Mouse (Mus musculus): Measurements from ENCODE around the gene Selplg.
A peak's percentile ranks its signal among the peaks of the same experiment; 100 is the strongest.

Selplg gene

GRCm38 (mm10) chr5:113854494-113854893, 22.1 kb upstream of the Selplg start:
- peak; percentile 82 for DNase-seq (ENCODE audit: low spot score)

DNA sequence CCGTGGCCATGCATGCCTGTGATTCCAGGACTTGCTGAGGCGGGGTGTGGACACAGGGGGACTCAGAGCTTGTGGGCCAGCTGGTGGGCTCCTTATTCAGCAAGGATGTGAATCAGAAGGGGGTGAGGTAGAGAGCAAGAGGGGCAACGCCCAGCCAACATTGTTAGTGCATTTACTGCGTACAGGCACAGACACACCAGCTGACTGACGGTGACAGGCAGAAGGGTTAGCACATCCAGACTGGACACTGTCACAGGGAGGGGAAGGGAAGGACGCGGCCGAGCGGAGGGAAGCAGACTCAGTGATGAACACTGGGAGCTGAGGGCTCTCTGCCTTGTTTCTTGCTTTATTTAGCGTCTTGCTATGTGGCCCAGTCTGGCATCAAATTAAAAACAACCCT, 21.1 kb upstream of the Selplg start:
- no peak for DNase-seq (ENCODE audit: low spot score)

GRCm38 (mm10) chr5:113852463-113852862, 20.0 kb upstream of the Selplg start:
- no peak for DNase-seq (ENCODE audit: low spot score)

- no peak for DNase-seq (ENCODE audit: low spot score)
Measured at GRCm38 (mm10) chr5:113850680-113851230, 18.3 kb upstream of the Selplg start.

- no peak for DNase-seq (ENCODE audit: low spot score)
Measured at GRCm38 (mm10) chr5:113847636-113848035, 15.2 kb upstream of the Selplg start.

DNA sequence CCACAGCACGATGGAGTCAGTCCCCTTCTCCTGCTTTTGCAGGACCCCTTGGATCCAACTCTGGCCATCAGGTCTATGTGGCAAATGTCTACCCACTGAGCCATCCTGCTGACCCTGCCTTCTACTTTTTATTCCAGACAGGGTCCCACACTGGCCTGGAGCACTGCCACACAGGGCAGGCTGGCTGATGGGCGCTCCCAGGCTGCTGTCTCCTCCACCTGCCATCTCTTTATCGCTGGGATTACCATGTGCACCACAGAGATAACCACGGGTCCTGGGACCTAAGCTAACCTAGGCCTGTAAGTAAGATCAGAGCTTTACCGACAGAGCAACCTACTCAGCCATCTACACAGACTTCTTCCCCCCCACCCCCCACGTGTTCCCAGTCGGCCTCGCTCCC, 14.2 kb upstream of the Selplg start:
- DNase-seq (ENCODE audit: low spot score): no peak

GRCm38 (mm10) chr5:113845627-113846026, 13.2 kb upstream of the Selplg start:
- DNase-seq (ENCODE audit: low spot score): no peak

- DNase-seq (ENCODE audit: low spot score): peak; percentile 47
Measured at GRCm38 (mm10) chr5:113844721-113845120, 12.3 kb upstream of the Selplg start.

- no peak for DNase-seq (ENCODE audit: low spot score)
Measured at GRCm38 (mm10) chr5:113844106-113844505, 11.7 kb upstream of the Selplg start.

DNA sequence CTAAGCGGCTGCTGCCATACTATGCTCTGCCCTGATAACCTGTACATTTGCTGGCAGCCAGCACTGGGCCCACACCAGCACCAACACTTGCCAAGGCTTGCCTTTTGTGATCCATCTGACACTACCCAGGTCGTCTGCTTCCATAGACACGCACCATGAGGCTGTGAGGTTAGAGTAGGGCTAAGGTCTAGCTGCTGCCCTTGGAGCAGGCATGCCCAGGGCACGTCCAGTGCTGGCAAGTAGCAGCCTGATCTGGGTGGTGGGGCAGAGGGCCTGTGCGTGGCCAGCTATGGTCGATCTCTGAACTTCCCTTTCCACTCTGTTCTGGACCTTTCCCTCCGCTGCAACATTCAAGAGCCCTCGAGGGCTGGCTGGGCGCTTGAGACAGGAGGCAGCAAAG, 10.5 kb upstream of the Selplg start:
- no peak for DNase-seq (ENCODE audit: low spot score)

DNA sequence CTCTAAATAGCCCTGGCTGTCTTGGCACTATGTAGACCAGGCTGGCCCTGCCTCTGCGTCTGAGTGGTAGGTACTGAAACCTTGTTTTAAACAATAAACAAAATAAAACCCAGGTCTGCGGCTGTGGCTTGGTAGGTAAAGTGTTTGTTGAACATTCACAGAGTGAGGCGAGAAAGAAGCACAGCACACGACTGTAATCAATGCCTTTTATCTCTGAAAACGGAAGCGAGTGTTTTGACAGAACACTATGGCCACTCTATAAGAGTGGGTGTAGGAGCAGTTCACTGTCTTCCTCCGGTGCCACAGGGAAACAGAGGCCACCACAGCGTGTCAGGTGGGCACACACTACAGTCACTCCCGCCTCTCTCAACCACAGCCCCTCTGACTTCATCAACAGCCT, 9.8 kb upstream of the Selplg start:
- no peak for DNase-seq (ENCODE audit: low spot score)

GRCm38 (mm10) chr5:113841243-113842225, 9.1 kb upstream of the Selplg start:
- DNase-seq (ENCODE audit: low spot score): no peak

DNA sequence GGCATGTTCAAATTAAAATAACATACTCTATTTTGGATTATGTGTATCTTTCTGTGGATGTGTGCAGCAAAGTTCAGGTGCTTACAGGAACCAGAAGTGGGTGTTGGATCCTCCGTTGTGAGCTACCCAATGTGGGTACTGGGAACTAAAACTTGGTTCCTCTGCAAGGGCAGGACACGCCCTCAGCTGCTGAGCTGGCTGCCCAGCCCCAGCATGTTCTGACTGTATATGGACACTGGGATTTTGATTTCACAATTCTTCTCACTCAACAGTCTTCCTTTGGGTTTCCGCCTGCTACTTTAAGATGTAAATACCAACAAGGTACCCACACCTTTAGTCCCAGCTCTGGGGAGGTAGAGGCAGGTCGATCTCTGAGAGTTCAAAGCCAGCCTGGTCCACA, 8.0 kb upstream of the Selplg start:
- no peak for DNase-seq (ENCODE audit: low spot score)

GRCm38 (mm10) chr5:113836961-113837360, 4.5 kb upstream of the Selplg start:
- DNase-seq (ENCODE audit: low spot score): no peak

DNA sequence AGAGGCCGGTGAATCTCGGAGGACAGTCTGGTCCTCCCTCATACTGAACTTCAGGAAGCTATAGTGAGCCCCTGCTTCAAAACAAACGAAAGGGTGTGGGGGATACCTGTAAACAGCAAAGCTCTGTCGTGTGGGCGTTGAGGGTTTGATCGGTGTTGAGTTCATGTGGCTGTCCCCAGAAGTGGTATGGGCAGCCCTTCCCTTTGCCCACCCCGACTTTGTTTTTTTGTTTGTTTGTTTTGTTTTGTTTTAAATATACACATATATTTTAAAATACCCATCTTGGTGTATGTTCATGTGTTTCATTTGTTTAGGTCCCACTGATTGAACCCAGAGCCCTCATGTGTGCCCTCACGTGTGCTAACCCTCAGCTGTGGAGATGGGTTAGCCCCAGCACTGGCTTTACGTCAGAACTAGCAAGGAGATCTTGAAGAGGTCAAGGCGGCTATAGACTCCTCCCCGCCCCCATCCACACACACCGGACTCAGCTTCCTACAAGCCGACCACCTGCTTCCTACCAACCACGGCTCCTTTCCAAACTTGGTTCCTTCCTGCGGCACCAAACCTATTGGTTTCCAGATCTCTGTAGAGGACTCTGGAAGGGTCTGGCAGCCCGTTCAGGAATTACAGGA, 988 bp upstream of the Selplg start:
- DNase-seq (ENCODE audit: low spot score): no peak

- DNase-seq (ENCODE audit: low spot score): no peak
Measured at GRCm38 (mm10) chr5:113831741-113832140, 703 bp downstream of the Selplg start.

GRCm38 (mm10) chr5:113830796-113831195, 1.6 kb downstream of the Selplg start:
- no peak for DNase-seq (ENCODE audit: low spot score)

GRCm38 (mm10) chr5:113830292-113830643, 2.2 kb downstream of the Selplg start:
- DNase-seq (ENCODE audit: low spot score): no peak

DNA sequence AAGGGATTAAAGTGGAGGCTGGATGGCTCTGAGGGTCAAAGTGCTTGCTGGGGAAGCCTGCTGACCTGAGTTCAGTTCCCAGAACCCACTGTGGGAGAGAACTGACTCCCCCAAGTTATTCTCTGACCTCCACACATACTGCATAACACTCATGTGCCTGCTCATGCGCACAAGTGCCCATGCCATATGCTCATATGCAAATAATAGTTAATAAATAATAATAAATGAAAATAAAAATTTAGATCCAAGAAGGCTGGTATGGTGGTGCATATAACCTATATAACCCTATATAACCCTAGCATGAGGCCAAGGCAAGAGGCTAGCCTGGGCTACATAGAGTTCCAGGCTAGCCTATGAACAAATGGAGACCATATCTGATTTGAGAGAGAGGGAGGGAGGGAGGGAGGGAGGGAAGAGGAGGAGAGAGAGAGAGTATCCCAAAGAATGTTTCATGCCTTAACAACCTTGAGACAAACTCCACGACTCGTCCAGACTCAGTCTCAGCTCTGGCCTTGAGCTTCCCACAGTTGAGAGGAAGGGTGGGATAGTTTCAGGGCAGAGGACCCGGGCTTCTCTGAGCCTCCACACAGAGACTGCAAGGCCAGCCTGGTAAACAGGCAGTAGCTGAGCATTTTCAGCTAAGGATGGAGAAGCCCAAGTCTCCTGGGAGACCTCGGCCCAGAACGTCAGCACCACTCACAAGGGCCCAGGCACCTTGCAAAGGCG, 2.7 kb downstream of the Selplg start:
- no peak for DNase-seq (ENCODE audit: low spot score)

DNA sequence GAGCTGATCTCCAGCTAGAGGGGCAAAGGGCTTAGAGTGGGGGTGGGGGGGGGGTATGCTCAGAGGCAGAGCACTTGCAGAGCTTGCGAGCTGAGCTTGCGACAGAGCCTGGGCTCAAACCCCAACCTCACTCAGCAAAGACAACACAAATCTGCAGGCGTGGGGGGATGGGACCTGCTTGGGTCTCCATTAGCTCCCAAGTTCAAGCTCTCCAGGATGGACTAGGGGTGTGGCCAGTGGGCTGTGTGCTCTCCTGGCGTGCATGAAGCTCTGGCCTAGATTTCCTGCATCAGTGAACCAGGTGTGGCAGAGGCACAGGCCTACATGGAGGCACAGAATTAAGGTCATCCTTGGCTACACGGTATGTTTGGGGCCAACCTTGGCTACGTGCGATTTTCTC, 4.0 kb downstream of the Selplg start:
- no peak for DNase-seq (ENCODE audit: low spot score)

DNA sequence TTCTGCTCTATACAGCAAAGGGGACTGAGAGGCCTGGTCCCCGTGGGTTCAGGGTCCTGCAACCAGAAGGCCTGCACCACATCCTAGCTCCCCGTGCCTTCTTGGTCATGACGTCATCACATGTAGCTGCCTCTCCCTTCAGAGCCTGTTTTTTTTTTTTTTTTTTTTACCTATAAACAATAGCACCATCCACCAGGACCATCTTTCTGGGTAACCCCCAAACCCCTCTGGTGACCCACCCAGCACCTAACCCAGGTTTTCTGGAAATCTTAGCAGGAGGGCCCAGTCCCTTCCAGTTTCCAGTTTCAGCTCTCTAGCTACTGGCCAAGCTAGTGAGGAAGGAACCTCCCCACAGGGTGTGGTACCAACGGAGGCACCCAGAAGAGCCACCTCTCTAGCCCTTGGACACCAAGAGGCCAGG, 4.4 kb downstream of the Selplg start:
- no peak for DNase-seq (ENCODE audit: low spot score)

- DNase-seq (ENCODE audit: low spot score): no peak
Measured at GRCm38 (mm10) chr5:113826619-113827018, 5.8 kb downstream of the Selplg start.
